Mouse (Mus musculus) lung, adult 2 months (tissue): Measurements from ENCODE around the gene Ralgps2. TPM values are rescaled to one million over a fixed set of nuclear protein-coding genes. Genes with fewer than 3 reads are reported as not detected.

ENCODE experiments used
- DNase-seq: peaks from one replicate; pipeline ENCODE4 v3.0.0; 2022
- H3K4me1 ChIP-seq: fragments of 200-500 bp; 2 replicates; pipeline ENCODE4 v1.6.1; 2011; ENCODE audit warnings: low read length; ENCODE audit not compliant: control insufficient read depth, insufficient read depth
- H3K4me3 ChIP-seq: fragments of 200-500 bp; replicated peaks from 2 replicates; pipeline ENCODE3; 2011; ENCODE audit warnings: low read depth, mild to moderate bottlenecking, control low read depth, low read length; ENCODE audit errors: extremely low read depth
- CTCF ChIP-seq: fragments of 200-500 bp; IDR thresholded peaks from 2 replicates; pipeline ENCODE4 v1.5.1; 2011; ENCODE audit warnings: mild to moderate bottlenecking, low read length, control low read depth; ENCODE audit not compliant: insufficient read depth
- POLR2A ChIP-seq: fragments of 200-500 bp; IDR thresholded peaks from 2 replicates; pipeline ENCODE4 v1.6.1; 2011; ENCODE audit warnings: low read depth, mild to moderate bottlenecking, control low read depth, low read length, borderline replicate concordance; ENCODE audit errors: extremely low read depth
- WGBS: fragments of 180-500 bp; shearing (Covaris S2); methylation state at CpG from one replicate; pipeline ENCODE4 v1.1.7; 2018; 5-methylcytosine and 5-hydroxymethylcytosine counted together
- polyA plus RNA-seq: library from polyadenylated mRNA; depleted of rRNA; stranded (reverse); fragments of >200 nt; gene quantifications from 2 replicates; pipeline ENCODE4 v1.2.3, GENCODE M21; 2012

Ralgps2 gene
- polyA plus RNA-seq, 1 experiment: 7.0 TPM

GRCm38 (mm10) chr1:156781076-156781741, 158.2 kb downstream of the Ralgps2 start:
- H3K4me1 ChIP-seq: no peaks in the 10 kb centered on the region
- DNase-seq: no peak
- WGBS: 40% methylated on average over 12 of the region's 12 CpGs
- H3K4me3 ChIP-seq: no peak overlapping the region
- TF ChIP-seq POLR2A: no peak
- no peak for TF ChIP-seq CTCF

- 54% methylated on average over 16 of the region's 16 CpGs for WGBS
- no peak for TF ChIP-seq CTCF
- TF ChIP-seq POLR2A: no peak
- Histone ChIP-seq H3K4me3 (no peak overlapping the region), H3K4me1 (no peaks in the 10 kb centered on the region)
- no peak for DNase-seq
These were observed 159.0 kb downstream of the Ralgps2 start for GRCm38 (mm10) chr1:156780234-156781005.

- TF ChIP-seq CTCF: no peak
These were observed 159.8 kb downstream of the Ralgps2 start for GRCm38 (mm10) chr1:156779595-156779994.

GRCm38 (mm10) chr1:156778977-156779376, 160.4 kb downstream of the Ralgps2 start:
- no peak overlapping the region for H3K4me3 ChIP-seq
- no peak for DNase-seq
- no peaks in the 10 kb centered on the region for H3K4me1 ChIP-seq
- TF ChIP-seq POLR2A (no peak), CTCF (no peak)
- WGBS: 59% methylated on average over 6 of the region's 6 CpGs

More at GRCm38 (mm10) chr1:156779595-156779994, 159.8 kb downstream of the Ralgps2 start:
- DNase-seq: no peak
- no peaks in the 10 kb centered on the region for H3K4me1 ChIP-seq
- no peak overlapping the region for H3K4me3 ChIP-seq
- 87% methylated on average over 4 of the region's 4 CpGs for WGBS

- no peak overlapping the region for H3K4me3 ChIP-seq
- no peak for DNase-seq
- no peak for TF ChIP-seq CTCF
- TF ChIP-seq POLR2A: no peak
- no peaks in the 10 kb centered on the region for H3K4me1 ChIP-seq
- 87% methylated on average over 4 of the region's 4 CpGs for WGBS
These were observed 161.5 kb downstream of the Ralgps2 start for GRCm38 (mm10) chr1:156777896-156778295.

GRCm38 (mm10) chr1:156775983-156776382, 163.4 kb downstream of the Ralgps2 start:
- TF ChIP-seq POLR2A (no peak), CTCF (no peak)
- WGBS: 88% methylated on average over 7 of the region's 7 CpGs

GRCm38 (mm10) chr1:156775190-156775589, 164.2 kb downstream of the Ralgps2 start:
- no peaks in the 10 kb centered on the region; the same call in 1 of the 2 replicates for H3K4me1 ChIP-seq
- WGBS: 75% methylated on average over 4 of the region's 4 CpGs
- TF ChIP-seq CTCF (no peak), POLR2A (no peak)

More at GRCm38 (mm10) chr1:156775983-156776382, 163.4 kb downstream of the Ralgps2 start:
- Histone ChIP-seq H3K4me1 (no peaks in the 10 kb centered on the region), H3K4me3 (no peak overlapping the region)
- no peak for DNase-seq

GRCm38 (mm10) chr1:156770845-156771244, 168.6 kb downstream of the Ralgps2 start:
- no peak overlapping the region for H3K4me3 ChIP-seq
- DNase-seq: no peak
- TF ChIP-seq POLR2A: no peak
- no peak for TF ChIP-seq CTCF
- 97% methylated on average over 10 of the region's 10 CpGs for WGBS
- no peaks in the 10 kb centered on the region; the same call in 1 of the 2 replicates for H3K4me1 ChIP-seq

More at GRCm38 (mm10) chr1:156775190-156775589, 164.2 kb downstream of the Ralgps2 start:
- DNase-seq: no peak
- no peak overlapping the region for H3K4me3 ChIP-seq

- Histone ChIP-seq H3K4me3 (no peak overlapping the region), H3K4me1 (no peaks in the 10 kb centered on the region; the same call in 1 of the 2 replicates)
- TF ChIP-seq POLR2A (no peak), CTCF (no peak)
- no peak for DNase-seq
- 70% methylated on average over 18 of the region's 18 CpGs for WGBS
These were observed 169.7 kb downstream of the Ralgps2 start for GRCm38 (mm10) chr1:156769621-156770297.

GRCm38 (mm10) chr1:156769163-156769562, 170.3 kb downstream of the Ralgps2 start:
- no peak for DNase-seq
- WGBS: 55% methylated on average over 5 of the region's 5 CpGs
- TF ChIP-seq CTCF: no peak
- TF ChIP-seq POLR2A: no peak
- H3K4me3 ChIP-seq: no peak overlapping the region
- H3K4me1 ChIP-seq: no peaks in the 10 kb centered on the region; the same call in 1 of the 2 replicates
